Mouse (Mus musculus) stomach, postnatal 0 days (tissue): Measurements from ENCODE around the gene Ankrd39. TPM values are rescaled to one million over a fixed set of nuclear protein-coding genes. Genes with fewer than 3 reads are reported as not detected.
A peak's percentile ranks its signal among the peaks of the same experiment; 100 is the strongest.

Experiments used
- ATAC-seq: fragments of 200-750 bp; cut with Nextera tagmentation; 2 replicates; pipeline ENCODE4 v1.8.0; 2017; ENCODE audit not compliant: low FRiP score, low TSS enrichment
- DNase-seq: peaks from one replicate; pipeline ENCODE4 v3.0.0-alpha.2; 2016; ENCODE audit warnings: low spot score
- H3K27ac ChIP-seq: fragments of 300-500 bp; sonication (generic); replicated peaks from 2 replicates; pipeline ENCODE4 v1.5.1; 2014; ENCODE audit warnings: mild to moderate bottlenecking, control low read depth
- H3K27me3 ChIP-seq: fragments of 300-500 bp; sonication (generic); 2 replicates; pipeline ENCODE4 v1.6.1; 2014; ENCODE audit warnings: low read length; ENCODE audit not compliant: control insufficient read depth, insufficient read depth
- H3K36me3 ChIP-seq: fragments of 300-500 bp; sonication (generic); 2 replicates; pipeline ENCODE4 v1.6.1; 2014; ENCODE audit warnings: low read length, mixed read lengths; ENCODE audit not compliant: control insufficient read depth, insufficient read depth
- H3K4me1 ChIP-seq: fragments of 300-500 bp; sonication (generic); replicated peaks from 2 replicates; pipeline ENCODE4 v1.6.1; 2014; ENCODE audit warnings: antibody characterized with exemption; ENCODE audit not compliant: control insufficient read depth, insufficient read depth
- H3K4me2 ChIP-seq: fragments of 300-500 bp; sonication (generic); replicated peaks from 2 replicates; pipeline ENCODE4 v1.6.1; 2014; ENCODE audit warnings: low read depth, mild to moderate bottlenecking, control low read depth, moderate library complexity
- H3K4me3 ChIP-seq: fragments of 300-500 bp; sonication (generic); 2 replicates; pipeline ENCODE4 v1.5.1; 2014; ENCODE audit warnings: low read depth, low read length, control low read depth
- H3K9ac ChIP-seq: fragments of 300-500 bp; sonication (generic); 2 replicates; pipeline ENCODE4 v1.6.1; 2014; ENCODE audit warnings: mild to moderate bottlenecking, low read length, control low read depth, mixed read lengths
- H3K9me3 ChIP-seq: fragments of 300-500 bp; sonication (generic); 2 replicates; pipeline ENCODE4 v1.6.1; 2016; ENCODE audit warnings: low read length; ENCODE audit not compliant: control insufficient read depth
- CTCF ChIP-seq: IDR thresholded peaks from 2 replicates; pipeline ENCODE4 v1.5.1; 2016; ENCODE audit warnings: antibody characterized with exemption, low read depth, mild to moderate bottlenecking, moderate library complexity
- EP300 ChIP-seq: optimal IDR thresholded peaks from 2 replicates; pipeline ENCODE3; 2016; ENCODE audit warnings: antibody characterized with exemption
- WGBS: fragments of 180-500 bp; shearing (Covaris S2); extraction: QIAGEN DNeasy Blood & Tissue Kit; methylation state at CpG from one replicate; pipeline ENCODE4 v1.1.7; 2014; 5-methylcytosine and 5-hydroxymethylcytosine counted together
- polyA plus RNA-seq: library from polyadenylated mRNA; unstranded; fragments of >200 nt; fragmentation: Nextera tagmentation; extraction: Ambion mirVana; gene quantifications from 2 replicates; pipeline ENCODE4 v1.2.1, GENCODE M21; 2015

Ankrd39 gene
- polyA plus RNA-seq, 1 experiment from 2014 or later, result 19.5 TPM

GRCm38 (mm10) chr1:36589486-36589885 lies 42.2 kb upstream of the Ankrd39 start:
- Histone ChIP-seq H3K4me3 (no peak overlapping the region), H3K27ac (peak overlapping the region; percentile 88), H3K27me3 (no peaks in the 10 kb centered on the region), H3K9ac (peak overlapping the region; percentile 47), H3K4me2 (no peak overlapping the region; the same call in 1 of the 2 replicates), H3K4me1 (peaks cover 14% of the 10 kb centered on the region), H3K36me3 (no peaks in the 10 kb centered on the region), H3K9me3 (no peaks in the 10 kb centered on the region)
- DNase-seq (peak; percentile 53), ATAC-seq (peak; percentile 43; the same call in 1 of the 2 replicates)
- TF ChIP-seq EP300 (no peak), CTCF (no peak; the same call in 1 of the 2 replicates)
- 22% methylated on average over 6 of the region's 6 CpGs for WGBS

GRCm38 (mm10) chr1:36588476-36589450 lies 41.5 kb upstream of the Ankrd39 start:
- Histone ChIP-seq H3K9me3 (no peaks in the 10 kb centered on the region), H3K4me1 (peaks cover 14% of the 10 kb centered on the region), H3K27me3 (no peaks in the 10 kb centered on the region), H3K9ac (peak overlapping the region; percentile 47), H3K4me2 (peak overlapping the region; percentile 11; the same call in 1 of the 2 replicates), H3K27ac (peak overlapping the region; percentile 88), H3K36me3 (no peaks in the 10 kb centered on the region), H3K4me3 (no peak overlapping the region)
- ATAC-seq (peak; percentile 75), DNase-seq (peak; percentile 49)
- TF ChIP-seq CTCF (no peak), EP300 (no peak)
- WGBS, result 43% methylated on average over 13 of the region's 13 CpGs

GRCm38 (mm10) chr1:36587860-36588259 lies 40.6 kb upstream of the Ankrd39 start:
- H3K9ac ChIP-seq, result no peak overlapping the region
- no peak for TF ChIP-seq CTCF
- no peak for TF ChIP-seq EP300
- peak overlapping the region; percentile 88 for H3K27ac ChIP-seq
- DNase-seq (no peak), ATAC-seq (no peak)
- no peaks in the 10 kb centered on the region for H3K27me3 ChIP-seq
- no peaks in the 10 kb centered on the region for H3K9me3 ChIP-seq
- no peak overlapping the region for H3K4me3 ChIP-seq
- peaks cover 14% of the 10 kb centered on the region for H3K4me1 ChIP-seq
- no peak overlapping the region for H3K4me2 ChIP-seq
- WGBS, result 81% methylated on average over 6 of the region's 6 CpGs
- H3K36me3 ChIP-seq, result no peaks in the 10 kb centered on the region

GRCm38 (mm10) chr1:36586288-36586687 lies 39.0 kb upstream of the Ankrd39 start:
- WGBS, result 84% methylated on average over 4 of the region's 4 CpGs
- ATAC-seq (no peak), DNase-seq (no peak)
- no peak overlapping the region for H3K4me3 ChIP-seq
- no peak overlapping the region for H3K4me2 ChIP-seq
- peaks cover 11% of the 10 kb centered on the region for H3K4me1 ChIP-seq
- no peaks in the 10 kb centered on the region for H3K36me3 ChIP-seq
- H3K27me3 ChIP-seq, result no peaks in the 10 kb centered on the region
- no peak for TF ChIP-seq EP300
- H3K27ac ChIP-seq, result no peak overlapping the region
- no peak overlapping the region for H3K9ac ChIP-seq
- H3K9me3 ChIP-seq, result no peaks in the 10 kb centered on the region

- Histone ChIP-seq H3K4me1 (peaks cover 13% of the 10 kb centered on the region), H3K9me3 (no peaks in the 10 kb centered on the region), H3K27me3 (no peaks in the 10 kb centered on the region), H3K9ac (no peak overlapping the region), H3K36me3 (no peaks in the 10 kb centered on the region), H3K27ac (peak overlapping the region; percentile 45), H3K4me2 (no peak overlapping the region), H3K4me3 (no peak overlapping the region)
- peak; percentile 46 for DNase-seq
- TF ChIP-seq EP300 (no peak), CTCF (no peak)
- ATAC-seq, result peak; percentile 72
- 65% methylated on average over 8 of the region's 8 CpGs for WGBS
Observed at GRCm38 (mm10) chr1:36583408-36584116, 36.3 kb upstream of the Ankrd39 start.
